Mouse (Mus musculus): Measurements from ENCODE around the gene Myh3. TPM values are rescaled to one million over a fixed set of nuclear protein-coding genes. Genes with fewer than 3 reads are reported as not detected.

Myh3 gene
- polyA plus RNA-seq, 1 experiment from 2014 or later = 0.07 TPM

DNA sequence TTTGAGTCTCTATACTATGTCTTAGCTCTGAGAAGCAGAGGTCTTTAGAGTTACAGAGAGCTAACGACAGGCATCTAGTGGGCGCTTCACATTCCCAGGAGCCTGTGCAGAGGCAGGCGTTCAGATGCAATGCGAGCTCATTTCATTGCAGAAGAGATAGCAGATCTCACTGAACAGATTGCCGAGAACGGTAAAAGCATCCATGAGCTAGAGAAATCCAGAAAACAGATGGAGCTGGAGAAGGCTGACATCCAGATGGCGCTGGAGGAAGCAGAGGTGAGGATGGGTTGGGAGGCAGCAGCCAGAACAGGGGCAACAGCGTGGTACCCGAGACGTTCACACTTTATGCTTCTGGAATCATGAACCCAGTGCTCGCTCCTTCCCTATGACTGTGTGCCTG lies 20.3 kb downstream of the Myh3 start:
- no peak overlapping the region for H3K9ac ChIP-seq (replicated peaks; ENCODE audit: low read depth)
- H3K4me1 ChIP-seq (ENCODE audit: insufficient read depth, low read depth, low read length) = no peaks in the 10 kb centered on the region
- H3K27me3 ChIP-seq (replicated peaks; ENCODE audit: insufficient read depth, low read length) = no peaks in the 10 kb centered on the region
- no peak overlapping the region for H3K4me3 ChIP-seq (ENCODE audit: low read depth, low read length)
- H3K9me3 ChIP-seq (ENCODE audit: low read length) = no peaks in the 10 kb centered on the region
- H3K4me2 ChIP-seq (replicated peaks; ENCODE audit: low read depth, low read length) = no peak overlapping the region
- no peak overlapping the region for H3K27ac ChIP-seq (ENCODE audit: low read length)
- DNase-seq (ENCODE audit: low spot score) (no peak), ATAC-seq (no peak)
- TF ChIP-seq EP300 (IDR thresholded peaks at IDR 0.05) (no peak), CTCF (IDR thresholded peaks at IDR 0.05) (no peak)
- H3K36me3 ChIP-seq (ENCODE audit: insufficient read depth, low read length) = no peaks in the 10 kb centered on the region
- 78% methylated on average over 11 of the region's 11 CpGs for WGBS

GRCm38 (mm10) chr11:67099241-67099640 lies 21.1 kb downstream of the Myh3 start:
- WGBS = 91% methylated on average over 16 of the region's 16 CpGs
- TF ChIP-seq CTCF (IDR thresholded peaks at IDR 0.05) (no peak), EP300 (IDR thresholded peaks at IDR 0.05) (no peak)
- H3K36me3 ChIP-seq (ENCODE audit: insufficient read depth, low read length) = no peaks in the 10 kb centered on the region

DNA sequence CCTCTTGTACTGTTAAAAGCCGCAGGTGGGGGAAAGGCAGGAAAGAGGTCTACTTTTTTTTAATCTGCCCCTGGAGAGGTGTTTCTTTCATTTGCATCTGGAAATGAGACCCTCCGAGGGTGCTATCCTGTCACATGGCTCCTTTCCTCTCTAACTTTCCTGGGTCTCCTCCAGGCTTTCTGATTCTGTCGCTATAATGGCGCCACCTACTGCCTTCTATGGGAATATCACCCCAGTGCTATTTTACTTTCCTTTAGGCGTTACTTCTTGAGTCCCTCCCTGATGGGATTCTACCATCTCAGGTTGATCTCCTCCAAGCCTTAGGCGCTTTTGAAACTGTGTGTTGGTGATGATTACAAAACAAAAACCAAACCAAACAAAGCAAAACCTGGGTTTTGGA lies 22.1 kb downstream of the Myh3 start:
- no peak overlapping the region for H3K4me3 ChIP-seq (ENCODE audit: low read depth, low read length)
- DNase-seq (ENCODE audit: low spot score) = peak; percentile 42
- 27% methylated on average over 6 of the region's 6 CpGs for WGBS

More at GRCm38 (mm10) chr11:67099241-67099640, 21.1 kb downstream of the Myh3 start:
- H3K9ac ChIP-seq (replicated peaks; ENCODE audit: low read depth) = no peak overlapping the region
- no peak overlapping the region for H3K4me3 ChIP-seq (ENCODE audit: low read depth, low read length)
- H3K4me2 ChIP-seq (replicated peaks; ENCODE audit: low read depth, low read length) = no peak overlapping the region
- no peak for DNase-seq (ENCODE audit: low spot score)
- no peak overlapping the region for H3K27ac ChIP-seq (ENCODE audit: low read length)
- no peaks in the 10 kb centered on the region for H3K27me3 ChIP-seq (replicated peaks; ENCODE audit: insufficient read depth, low read length)
- no peak for ATAC-seq
- H3K9me3 ChIP-seq (ENCODE audit: low read length) = no peaks in the 10 kb centered on the region
- no peaks in the 10 kb centered on the region for H3K4me1 ChIP-seq (ENCODE audit: insufficient read depth, low read depth, low read length)

GRCm38 (mm10) chr11:67101713-67102112 lies 23.6 kb downstream of the Myh3 start:
- TF ChIP-seq CTCF (IDR thresholded peaks at IDR 0.05) (peak; percentile 80), EP300 (IDR thresholded peaks at IDR 0.05) (no peak)
- H3K9ac ChIP-seq (replicated peaks; ENCODE audit: low read depth) = no peak overlapping the region
- no peaks in the 10 kb centered on the region for H3K36me3 ChIP-seq (ENCODE audit: insufficient read depth, low read length)
- H3K4me3 ChIP-seq (ENCODE audit: low read depth, low read length) = no peak overlapping the region
- ATAC-seq (peak; percentile 35; the same call in 1 of the 2 replicates), DNase-seq (ENCODE audit: low spot score) (peak; percentile 65)
- no peak overlapping the region for H3K27ac ChIP-seq (ENCODE audit: low read length)
- H3K9me3 ChIP-seq (ENCODE audit: low read length) = no peaks in the 10 kb centered on the region
- 20% methylated on average over 7 of the region's 8 CpGs for WGBS
- no peaks in the 10 kb centered on the region for H3K4me1 ChIP-seq (ENCODE audit: insufficient read depth, low read depth, low read length)
- H3K4me2 ChIP-seq (replicated peaks; ENCODE audit: low read depth, low read length) = no peak overlapping the region
- no peaks in the 10 kb centered on the region for H3K27me3 ChIP-seq (replicated peaks; ENCODE audit: insufficient read depth, low read length)

More for the DNA sequence above, 22.1 kb downstream of the Myh3 start:
- no peaks in the 10 kb centered on the region for H3K4me1 ChIP-seq (ENCODE audit: insufficient read depth, low read depth, low read length)
- no peaks in the 10 kb centered on the region for H3K36me3 ChIP-seq (ENCODE audit: insufficient read depth, low read length)
- H3K4me2 ChIP-seq (replicated peaks; ENCODE audit: low read depth, low read length) = no peak overlapping the region
- TF ChIP-seq CTCF (IDR thresholded peaks at IDR 0.05) (peak; percentile 72), EP300 (IDR thresholded peaks at IDR 0.05) (no peak)
- ATAC-seq = no peak
- no peaks in the 10 kb centered on the region for H3K27me3 ChIP-seq (replicated peaks; ENCODE audit: insufficient read depth, low read length)
- no peak overlapping the region for H3K27ac ChIP-seq (ENCODE audit: low read length)
- H3K9me3 ChIP-seq (ENCODE audit: low read length) = no peaks in the 10 kb centered on the region
- no peak overlapping the region for H3K9ac ChIP-seq (replicated peaks; ENCODE audit: low read depth)

- Histone ChIP-seq H3K9ac (replicated peaks; ENCODE audit: low read depth) (no peak overlapping the region), H3K27me3 (replicated peaks; ENCODE audit: insufficient read depth, low read length) (no peaks in the 10 kb centered on the region), H3K36me3 (ENCODE audit: insufficient read depth, low read length) (no peaks in the 10 kb centered on the region), H3K4me1 (ENCODE audit: insufficient read depth, low read depth, low read length) (no peaks in the 10 kb centered on the region), H3K4me2 (replicated peaks; ENCODE audit: low read depth, low read length) (no peak overlapping the region), H3K9me3 (ENCODE audit: low read length) (no peaks in the 10 kb centered on the region), H3K27ac (ENCODE audit: low read length) (no peak overlapping the region), H3K4me3 (ENCODE audit: low read depth, low read length) (no peak overlapping the region)
- ATAC-seq = no peak
- no peak for DNase-seq (ENCODE audit: low spot score)
- WGBS = 70% methylated on average over 9 of the region's 9 CpGs
- no peak for TF ChIP-seq EP300 (IDR thresholded peaks at IDR 0.05)
- no peak for TF ChIP-seq CTCF (IDR thresholded peaks at IDR 0.05)
These were observed 25.2 kb downstream of the Myh3 start for GRCm38 (mm10) chr11:67103256-67103655.

DNA sequence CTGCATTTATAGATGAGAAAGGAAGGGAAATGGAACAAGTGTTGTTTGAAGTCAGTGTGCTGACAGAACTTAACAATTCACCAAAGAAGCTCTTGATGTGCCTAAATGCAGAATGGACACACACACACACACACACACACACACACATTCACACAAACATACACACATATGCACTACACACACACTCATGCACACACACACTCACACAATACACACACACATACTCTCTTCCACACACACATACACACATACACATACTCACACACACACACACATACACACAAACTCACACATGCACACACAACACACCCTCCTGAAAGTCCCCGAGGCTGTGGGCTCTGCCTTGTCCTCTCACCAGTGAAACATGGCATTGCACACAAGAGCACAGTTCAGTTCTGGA lies 26.1 kb downstream of the Myh3 start:
- no peak overlapping the region for H3K4me3 ChIP-seq (ENCODE audit: low read depth, low read length)
- no peaks in the 10 kb centered on the region for H3K27me3 ChIP-seq (replicated peaks; ENCODE audit: insufficient read depth, low read length)
- no peak for ATAC-seq
- H3K36me3 ChIP-seq (ENCODE audit: insufficient read depth, low read length) = no peaks in the 10 kb centered on the region
- no peak overlapping the region for H3K4me2 ChIP-seq (replicated peaks; ENCODE audit: low read depth, low read length)
- 58% methylated on average over 1 of the region's 1 CpGs for WGBS
- no peaks in the 10 kb centered on the region for H3K4me1 ChIP-seq (ENCODE audit: insufficient read depth, low read depth, low read length)
- no peak overlapping the region for H3K9ac ChIP-seq (replicated peaks; ENCODE audit: low read depth)
- no peaks in the 10 kb centered on the region for H3K9me3 ChIP-seq (ENCODE audit: low read length)
- TF ChIP-seq CTCF (IDR thresholded peaks at IDR 0.05) = no peak
- TF ChIP-seq EP300 (IDR thresholded peaks at IDR 0.05) = no peak
- H3K27ac ChIP-seq (ENCODE audit: low read length) = no peak overlapping the region
- DNase-seq (ENCODE audit: low spot score) = no peak

DNA sequence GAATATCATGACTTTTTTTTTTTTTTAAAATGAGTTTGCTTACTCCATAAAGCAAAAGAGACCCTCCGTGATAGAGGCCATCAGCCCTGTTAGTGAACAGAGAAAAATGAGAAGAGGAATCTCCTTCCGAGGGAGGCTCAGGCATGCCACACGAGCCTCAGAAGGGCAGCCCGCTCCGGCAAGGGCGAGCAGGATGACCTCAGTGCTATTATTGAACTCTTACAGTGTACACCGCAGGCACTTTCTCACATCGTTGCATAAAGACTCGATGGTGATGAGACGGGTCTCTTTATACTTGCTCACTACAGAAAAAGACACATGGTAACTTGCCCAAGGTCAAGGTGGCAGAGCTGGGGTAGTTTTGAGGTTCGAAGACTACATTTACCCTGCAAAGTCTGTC lies 26.6 kb downstream of the Myh3 start:
- DNase-seq (ENCODE audit: low spot score) = no peak
- H3K27me3 ChIP-seq (replicated peaks; ENCODE audit: insufficient read depth, low read length) = no peaks in the 10 kb centered on the region
- WGBS = 61% methylated on average over 11 of the region's 11 CpGs
- H3K9me3 ChIP-seq (ENCODE audit: low read length) = no peaks in the 10 kb centered on the region
- ATAC-seq = no peak
- no peak for TF ChIP-seq EP300 (IDR thresholded peaks at IDR 0.05)
- TF ChIP-seq CTCF (IDR thresholded peaks at IDR 0.05) = no peak
- H3K4me3 ChIP-seq (ENCODE audit: low read depth, low read length) = no peak overlapping the region
- H3K27ac ChIP-seq (ENCODE audit: low read length) = no peak overlapping the region
- no peak overlapping the region for H3K9ac ChIP-seq (replicated peaks; ENCODE audit: low read depth)
- no peaks in the 10 kb centered on the region for H3K36me3 ChIP-seq (ENCODE audit: insufficient read depth, low read length)
- H3K4me1 ChIP-seq (ENCODE audit: insufficient read depth, low read depth, low read length) = no peaks in the 10 kb centered on the region
- H3K4me2 ChIP-seq (replicated peaks; ENCODE audit: low read depth, low read length) = no peak overlapping the region
